Mouse (Mus musculus): ENCODE data around the gene Ssr3.

- TF ChIP-seq CTCF (IDR thresholded peaks at IDR 0.05; ENCODE audit: insufficient read depth, low read length) (no peak), POLR2A (IDR thresholded peaks at IDR 0.05; ENCODE audit: borderline replicate concordance, extremely low read depth, low read depth, low read length) (no peak)
Observed at GRCm38 (mm10) chr3:65353263-65354037, 39.0 kb downstream of the Ssr3 start.

Measured in lung, adult 2 months (tissue).